8 mouse cellular contexts compared by ENCODE assay signal in genomic region chr8:70964159-70964558, GRCm38 (mm10). TPM values are rescaled to one million over a fixed set of nuclear protein-coding genes. Genes with fewer than 3 reads are reported as not detected.
DNase-seq lines count a peak whose midpoint lies in the region; ATAC-seq and TF ChIP-seq lines count a peak whose summit lies in the region.

No protein-coding gene starts in this region.

- TF ChIP-seq CTCF in ES-Bruce4 (IDR thresholded peaks at IDR 0.05; ENCODE audit: low read depth, low read length): peak; percentile 77
- peak; percentile 42; the same call in 1 of the 2 replicates for TF ChIP-seq CTCF in spleen, adult 2 months (IDR thresholded peaks at IDR 0.05; ENCODE audit: extremely low read depth, insufficient read depth, insufficient read length, insufficient replicate concordance)

- H3K27ac ChIP-seq in heart, embryonic 10.5 days: no peak overlapping the region
- no peak overlapping the region for H3K27ac ChIP-seq in heart, embryonic 11.5 days (ENCODE audit: low read depth, low read length)
- no peak overlapping the region for H3K27ac ChIP-seq in ES-Bruce4 (ENCODE audit: insufficient read depth, low read length)
- H3K27ac ChIP-seq in limb, embryonic 10.5 days: no peak overlapping the region
- H3K27ac ChIP-seq in spleen, adult 2 months (ENCODE audit: insufficient read depth, low read length): no peak overlapping the region
- H3K27ac ChIP-seq in forebrain, embryonic 13.5 days: no peak overlapping the region

- no peaks in the 10 kb centered on the region for H3K9me3 ChIP-seq in heart, embryonic 10.5 days
- no peaks in the 10 kb centered on the region for H3K9me3 ChIP-seq in heart, embryonic 11.5 days (replicated peaks; ENCODE audit: control insufficient read depth, low read length)
- no peaks in the 10 kb centered on the region for H3K9me3 ChIP-seq in ES-Bruce4 (replicated peaks; ENCODE audit: control insufficient read depth, insufficient read depth, low read length, poor library complexity, severe bottlenecking)
- H3K9me3 ChIP-seq in limb, embryonic 10.5 days (replicated peaks): no peaks in the 10 kb centered on the region
- H3K9me3 ChIP-seq in forebrain, embryonic 13.5 days (replicated peaks): no peaks in the 10 kb centered on the region; the same call in 1 of the 2 replicates

- no peak overlapping the region for H3K9ac ChIP-seq in heart, embryonic 11.5 days (ENCODE audit: low read depth, low read length)
- no peak overlapping the region for H3K9ac ChIP-seq in ES-Bruce4 (ENCODE audit: low read depth, poor library complexity, severe bottlenecking)
- no peak overlapping the region for H3K9ac ChIP-seq in forebrain, embryonic 13.5 days

- TF ChIP-seq POLR2A in ES-Bruce4 (IDR thresholded peaks at IDR 0.05; ENCODE audit: insufficient read depth, low read length): no peak
- no peak for TF ChIP-seq POLR2A in spleen, adult 2 months (IDR thresholded peaks at IDR 0.05; ENCODE audit: low read depth, low read length)

- no peak for ATAC-seq in heart, embryonic 11.5 days (replicated peaks; ENCODE audit: insufficient number of reproducible peaks, low FRiP score, low TSS enrichment)
- no peak for ATAC-seq in forebrain, embryonic 13.5 days

- H3K27me3 ChIP-seq in heart, embryonic 10.5 days (ENCODE audit: insufficient read depth, poor library complexity, severe bottlenecking): peaks cover 3% of the 10 kb centered on the region; the same call in 1 of the 2 replicates
- H3K27me3 ChIP-seq in heart, embryonic 11.5 days (ENCODE audit: control insufficient read depth, insufficient read depth, low read length): no peaks in the 10 kb centered on the region
- no peaks in the 10 kb centered on the region for H3K27me3 ChIP-seq in ES-Bruce4 (ENCODE audit: control insufficient read depth, insufficient read depth, low read length, poor library complexity, severe bottlenecking)
- H3K27me3 ChIP-seq in limb, embryonic 10.5 days (ENCODE audit: low read depth, poor library complexity, severe bottlenecking): no peaks in the 10 kb centered on the region
- no peaks in the 10 kb centered on the region for H3K27me3 ChIP-seq in spleen, adult 2 months (ENCODE audit: control insufficient read depth, insufficient read depth, low read length)
- no peaks in the 10 kb centered on the region for H3K27me3 ChIP-seq in forebrain, embryonic 13.5 days

- H3K4me3 ChIP-seq in heart, embryonic 10.5 days: no peak overlapping the region
- H3K4me3 ChIP-seq in heart, embryonic 11.5 days (ENCODE audit: low read depth, low read length): no peak overlapping the region
- no peak overlapping the region for H3K4me3 ChIP-seq in ES-Bruce4 (ENCODE audit: low read depth, low read length)
- H3K4me3 ChIP-seq in limb, embryonic 10.5 days: no peak overlapping the region
- no peak overlapping the region for H3K4me3 ChIP-seq in spleen, adult 2 months (ENCODE audit: extremely low read depth, insufficient read depth, insufficient read length)
- no peak overlapping the region for H3K4me3 ChIP-seq in forebrain, embryonic 13.5 days

- H3K36me3 ChIP-seq in heart, embryonic 10.5 days: no peaks in the 10 kb centered on the region
- H3K36me3 ChIP-seq in heart, embryonic 11.5 days (ENCODE audit: control insufficient read depth, insufficient read depth, low read length): no peaks in the 10 kb centered on the region
- H3K36me3 ChIP-seq in ES-Bruce4 (ENCODE audit: control insufficient read depth, insufficient read depth, low read length, poor library complexity, severe bottlenecking): no peaks in the 10 kb centered on the region
- H3K36me3 ChIP-seq in limb, embryonic 10.5 days: no peaks in the 10 kb centered on the region
- H3K36me3 ChIP-seq in spleen, adult 2 months (ENCODE audit: control insufficient read depth, insufficient read depth, low read length): no peaks in the 10 kb centered on the region
- no peaks in the 10 kb centered on the region for H3K36me3 ChIP-seq in forebrain, embryonic 13.5 days (ENCODE audit: poor library complexity, severe bottlenecking)

- no peaks in the 10 kb centered on the region for H3K4me1 ChIP-seq in heart, embryonic 10.5 days
- no peaks in the 10 kb centered on the region for H3K4me1 ChIP-seq in heart, embryonic 11.5 days (ENCODE audit: control insufficient read depth, insufficient read depth, low read length)
- H3K4me1 ChIP-seq in ES-Bruce4 (ENCODE audit: control insufficient read depth, insufficient read depth, low read length): no peaks in the 10 kb centered on the region
- H3K4me1 ChIP-seq in limb, embryonic 10.5 days: no peaks in the 10 kb centered on the region
- no peaks in the 10 kb centered on the region for H3K4me1 ChIP-seq in spleen, adult 2 months (ENCODE audit: control insufficient read depth, insufficient read depth, insufficient read length)
- H3K4me1 ChIP-seq in forebrain, embryonic 13.5 days: no peaks in the 10 kb centered on the region

- 4% methylated on average over 3 of the region's 3 CpGs for WGBS in heart, embryonic 10.5 days
- 11% methylated on average over 3 of the region's 3 CpGs for WGBS in heart, embryonic 11.5 days (ENCODE audit: insufficient replicate concordance)
- 5% methylated on average over 3 of the region's 3 CpGs for WGBS in limb, embryonic 10.5 days
- WGBS in spleen, adult 2 months: 0% methylated on average over 3 of the region's 3 CpGs
- WGBS in forebrain, embryonic 13.5 days: 4% methylated on average over 3 of the region's 3 CpGs

- DNase-seq in heart, embryonic 10.5 days (ENCODE audit: low spot score): peak; percentile 74
- peak; percentile 32 for DNase-seq in c-Kit-positive CD71-negative TER-119-negative erythroid progenitor cells, embryonic 14.5 days (ENCODE audit: low read depth)
- DNase-seq in forelimb bud, embryonic 11.5 days (ENCODE audit: low read depth, low spot score): peak; percentile 63
- peak; percentile 43 for DNase-seq in limb, embryonic 10.5 days (ENCODE audit: low spot score)
- DNase-seq in spleen, adult 2 months (ENCODE audit: low read depth in 1 of 2, low spot score in 2 of 2): peak; percentile 3 to 22

- TF ChIP-seq EP300 in ES-Bruce4 (IDR thresholded peaks at IDR 0.05; ENCODE audit: insufficient read depth, low read depth, low read length): no peak

- no peak overlapping the region for H3K4me2 ChIP-seq in heart, embryonic 11.5 days
- no peak overlapping the region for H3K4me2 ChIP-seq in forebrain, embryonic 13.5 days

RNA-seq across cellular contexts. Expression of gene Map1s, which starts 58.4 kb away (rescaled TPM):
- polyA plus RNA-seq in heart, embryonic 10.5 days (2016; fragmentation: Nextera tagmentation; extraction: Ambion mirVana): 49.6 and 58.4 TPM in 2 replicates
- 26.0 and 31.1 TPM in 2 replicates for polyA plus RNA-seq in heart, embryonic 11.5 days (2014; fragmentation: Nextera tagmentation; extraction: Ambion mirVana)
- polyA plus RNA-seq in ES-Bruce4 (2011; ENCODE audit: insufficient read depth, insufficient read length, low read depth, missing spikeins): 32.8 and 37.3 TPM in 2 replicates
- polyA plus RNA-seq in limb, embryonic 10.5 days (2016; fragmentation: Nextera tagmentation; extraction: Ambion mirVana): 67.8 and 71.4 TPM in 2 replicates
- 62.2 and 95.7 TPM in 2 replicates for polyA plus RNA-seq in spleen, adult 2 months (2012; rRNA removed)
- polyA plus RNA-seq in forebrain, embryonic 13.5 days (2015; fragmentation: Nextera tagmentation; extraction: Ambion mirVana): 57.0 and 58.2 TPM in 2 replicates

Comparison
In these comparisons a context has a peak if more than half of its experiments do, and no peak if none do; other contexts are left out.
1. DNase-seq: peak in every context shown above with its lines; median percentile 74 in heart, embryonic 10.5 days; 63 in forelimb bud, embryonic 11.5 days; 43 in limb, embryonic 10.5 days; 32 in c-Kit-positive CD71-negative TER-119-negative erythroid progenitor cells, embryonic 14.5 days; 12 in spleen, adult 2 months.